23 mouse cellular contexts compared by ENCODE assay signal in genomic region chr4:58995251-58995693, GRCm38 (mm10). TPM values are rescaled to one million over a fixed set of nuclear protein-coding genes. Genes with fewer than 3 reads are reported as not detected.
DNase-seq lines count a peak whose midpoint lies in the region; ATAC-seq and TF ChIP-seq lines count a peak whose summit lies in the region.
"Had no signal": no experiment of that assay in that cellular context is flagged by ENCODE, and none has a peak within 500 bp of the region (broad histone marks: within the 10 kb centered on the region; RNA-seq: fewer than 3 reads in every experiment).

No protein-coding gene starts in this region.

- peak; percentile 63 for DNase-seq in adrenal gland, adult 2 months
- no peak for DNase-seq in adrenal gland, adult 8-10 months
- DNase-seq in kidney, postnatal 0 days (ENCODE audit: low spot score): peak; percentile 71
- no peak for DNase-seq in kidney, adult 8-10 months
- DNase-seq in adrenal gland, postnatal 36 days: peak; percentile 51 to 64
- peak; percentile 73 for DNase-seq in testis, postnatal 10 days (ENCODE audit: low spot score)
- no peak for DNase-seq in right cerebral cortex, adult 18-20 months
- DNase-seq: cerebellum, postnatal 25 days; gastrocnemius, postnatal 14 days; heart, postnatal 10 days; kidney, adult 2 months; thymus, adult 18-20 months had no signal

- H3K36me3 ChIP-seq in kidney, postnatal 0 days (ENCODE audit: insufficient read depth, low read length): no peaks in the 10 kb centered on the region
- H3K36me3 ChIP-seq: limb, embryonic 13.5 days had no signal

- peak overlapping the region; percentile 14; the same call in 1 of the 2 replicates for H3K4me2 ChIP-seq in kidney, postnatal 0 days (ENCODE audit: low read length)
- H3K4me2 ChIP-seq: forebrain, embryonic 13.5 days; hindbrain, embryonic 14.5 days; limb, embryonic 13.5 days had no signal

- ATAC-seq in kidney, postnatal 0 days (replicated peaks; ENCODE audit: low FRiP score, low read depth): peak; percentile 71
- no peak for ATAC-seq in monocyte, adult 5-6 weeks (replicated peaks; ENCODE audit: insufficient number of reproducible peaks, low FRiP score, low TSS enrichment, poor library complexity, severe bottlenecking)
- ATAC-seq: CD4-positive, CD25-positive, alpha-beta regulatory T cell, adult 4 months; forebrain, embryonic 13.5 days; lung, postnatal 0 days had no signal

- H3K27ac ChIP-seq in kidney, postnatal 0 days: no peak overlapping the region
- H3K27ac ChIP-seq: forebrain, embryonic 13.5 days; hindbrain, embryonic 14.5 days; left cerebral cortex, adult 2 months; limb, embryonic 13.5 days; liver, embryonic 14.5 days had no signal

- H3K27me3 ChIP-seq in kidney, postnatal 0 days (ENCODE audit: insufficient read depth, low read length): no peaks in the 10 kb centered on the region
- H3K27me3 ChIP-seq: forebrain, embryonic 13.5 days; limb, embryonic 13.5 days had no signal

- no peaks in the 10 kb centered on the region for H3K4me1 ChIP-seq in kidney, postnatal 0 days (replicated peaks; ENCODE audit: insufficient read depth, low read length)
- H3K4me1 ChIP-seq: forebrain, embryonic 13.5 days; limb, embryonic 13.5 days had no signal

- H3K9ac ChIP-seq in kidney, postnatal 0 days (ENCODE audit: low read depth, low read length): no peak overlapping the region
- H3K9ac ChIP-seq: forebrain, embryonic 13.5 days; hindbrain, embryonic 14.5 days; limb, embryonic 13.5 days; liver, embryonic 14.5 days had no signal

- no peak overlapping the region for H3K4me3 ChIP-seq in kidney, postnatal 0 days (replicated peaks; ENCODE audit: low read depth, low read length)
- H3K4me3 ChIP-seq: forebrain, embryonic 13.5 days; left cerebral cortex, adult 2 months; limb, embryonic 13.5 days had no signal

- H3K9me3 ChIP-seq in kidney, postnatal 0 days (replicated peaks; ENCODE audit: low read length): no peaks in the 10 kb centered on the region
- H3K9me3 ChIP-seq: forebrain, embryonic 13.5 days; limb, embryonic 13.5 days had no signal

- 25% methylated on average over 8 of the region's 8 CpGs for WGBS in kidney, postnatal 0 days

- no peak for TF ChIP-seq CTCF in kidney, postnatal 0 days (IDR thresholded peaks at IDR 0.05; ENCODE audit: low read depth)

RNA-seq across cellular contexts. Expression of gene Dnajc25, which starts 0.4 kb away (rescaled TPM):
- total RNA-seq in adrenal gland, adult 2 months (2021): 10 to 100 TPM; 16.8 to 20.5 TPM
- polyA plus RNA-seq in adrenal gland, adult 2 months (2012; rRNA removed): 6.9 and 7.3 TPM in 2 replicates
- 10 to 100 TPM; 13.1 to 19.6 (median 15.3) TPM for total RNA-seq in adrenal gland, adult 8-10 months (2022)
- 14.0 and 14.1 TPM in 2 replicates for polyA plus RNA-seq in kidney, postnatal 0 days (2015; fragmentation: Nextera tagmentation; extraction: Ambion mirVana)
- total RNA-seq in adrenal gland, postnatal 36 days (2021): 10 to 100 TPM; 14.0 to 18.3 TPM
- total RNA-seq in monocyte, adult 5-6 weeks (2017): 10.7 to 15.7 TPM (median 15.3 TPM) in 3 replicates

RNA-seq across cellular contexts. Expression of gene Gm20503, which starts 7.7 kb away (rescaled TPM):
- 1 to 10 TPM in 1 of 2 experiments, not detected in 1; 2.9 TPM for total RNA-seq in adrenal gland, adult 2 months (2021)
- polyA plus RNA-seq in adrenal gland, adult 2 months (2012; rRNA removed): not detected in 2 replicates
- 1 to 10 TPM in 3 of 4 experiments, not detected in 1; 2.7 to 8.3 (median 6.3) TPM for total RNA-seq in adrenal gland, adult 8-10 months (2022)
- polyA plus RNA-seq in kidney, postnatal 0 days (2015; fragmentation: Nextera tagmentation; extraction: Ambion mirVana): 18.7 and 23.5 TPM in 2 replicates
- 1 to 10 TPM; 3.0 to 6.2 TPM for total RNA-seq in adrenal gland, postnatal 36 days (2021)
- total RNA-seq in monocyte, adult 5-6 weeks (2017): not detected in 3 replicates
- total RNA-seq: megakaryocyte, adult 5-6 weeks; midbrain, postnatal 0 days had no signal
- polyA plus RNA-seq: CD4-positive, CD25-positive, alpha-beta regulatory T cell, adult 4 months; kidney, adult 2 months; spleen, adult 2 months had no signal

RNA-seq across cellular contexts. Expression of gene Ptgr1, which starts 8.4 kb away (rescaled TPM):
- total RNA-seq in adrenal gland, adult 2 months (2021): 10 to 100 TPM; 12.1 to 26.9 TPM
- 2.0 and 2.4 TPM in 2 replicates for polyA plus RNA-seq in adrenal gland, adult 2 months (2012; rRNA removed)
- 10 to 100 TPM; 18.0 to 54.4 (median 29.9) TPM for total RNA-seq in adrenal gland, adult 8-10 months (2022)
- polyA plus RNA-seq in kidney, postnatal 0 days (2015; fragmentation: Nextera tagmentation; extraction: Ambion mirVana): 18.9 and 20.6 TPM in 2 replicates
- total RNA-seq in adrenal gland, postnatal 36 days (2021): 10 to 100 TPM; 19.2 to 30.0 TPM
- total RNA-seq in monocyte, adult 5-6 weeks (2017): 1.9 to 2.7 TPM (median 2.3 TPM) in 3 replicates

RNA-seq across cellular contexts. Expression of gene Gng10, which starts 39.6 kb away (rescaled TPM):
- total RNA-seq in adrenal gland, adult 2 months (2021): 10 to 100 TPM; 25.1 to 38.3 TPM
- 21.4 and 27.8 TPM in 2 replicates for polyA plus RNA-seq in adrenal gland, adult 2 months (2012; rRNA removed)
- 10 to 100 TPM; 22.4 to 39.2 (median 34.3) TPM for total RNA-seq in adrenal gland, adult 8-10 months (2022)
- 102 TPM in 2 replicates for polyA plus RNA-seq in kidney, postnatal 0 days (2015; fragmentation: Nextera tagmentation; extraction: Ambion mirVana)
- total RNA-seq in adrenal gland, postnatal 36 days (2021): 10 to 100 TPM; 32.9 to 33.2 TPM
- 76.3 to 133 TPM (median 119 TPM) in 3 replicates for total RNA-seq in monocyte, adult 5-6 weeks (2017)

RNA-seq across cellular contexts. Expression of gene Zkscan16, which starts 51.8 kb away (rescaled TPM):
- 1 to 10 TPM; 3.1 to 3.5 TPM for total RNA-seq in adrenal gland, adult 2 months (2021)
- 0.17 TPM in 1 of 2 replicates, not detected in the other for polyA plus RNA-seq in adrenal gland, adult 2 months (2012; rRNA removed)
- 10 to 100 TPM in 2 of 4 experiments, 1 to 10 TPM in 2; 4.3 to 11.6 (median 8.5) TPM for total RNA-seq in adrenal gland, adult 8-10 months (2022)
- polyA plus RNA-seq in kidney, postnatal 0 days (2015; fragmentation: Nextera tagmentation; extraction: Ambion mirVana): 0.40 and 0.54 TPM in 2 replicates
- 1 to 10 TPM; 1.7 to 2.8 TPM for total RNA-seq in adrenal gland, postnatal 36 days (2021)
- total RNA-seq in monocyte, adult 5-6 weeks (2017): 0.29 TPM in 1 of 3 replicates, not detected in the others
- total RNA-seq: megakaryocyte, adult 5-6 weeks had no signal
- polyA plus RNA-seq: CD4-positive, CD25-positive, alpha-beta regulatory T cell, adult 4 months; lung, postnatal 0 days had no signal

Comparison
In these comparisons a context has a peak if more than half of its experiments do, and no peak if none do; other contexts are left out.
1. DNase-seq: peak in adrenal gland, adult 2 months (single experiment), kidney, postnatal 0 days (single experiment), adrenal gland, postnatal 36 days (2 of 2) and testis, postnatal 10 days (single experiment); none in adrenal gland, adult 8-10 months (single experiment), kidney, adult 8-10 months (0 of 2) and right cerebral cortex, adult 18-20 months (single experiment).